Mouse (Mus musculus): ENCODE measurements around the gene Gm49318. TPM values are rescaled to one million over a fixed set of nuclear protein-coding genes. Genes with fewer than 3 reads are reported as not detected.

The Gm49318 gene
- total RNA-seq, 1 experiment from 2014 or later, result not detected

Small RNA genes within 50 kb of the gene (microRNA-seq; reads per million reads assigned to microRNA genes)
- 0 reads per million in 2 experiments for gene Mir7084

Other genes starting within 250 kb of the Gm49318 start
- 5.1 and 10.2 TPM in 2 replicates for gene Angptl8, start 235.7 kb downstream of the Gm49318 start, total RNA-seq (2021)
- 46.0 and 49.2 TPM in 2 replicates for gene Dock6, start 218.6 kb downstream of the Gm49318 start, total RNA-seq (2021)
- gene Rab3d, start 153.1 kb downstream of the Gm49318 start, total RNA-seq (2021), result 30.2 and 35.6 TPM in 2 replicates
- gene Ccdc159, start 143.8 kb downstream of the Gm49318 start, total RNA-seq (2021), result 6.5 and 8.5 TPM in 2 replicates
- gene Tmem205, start 143.7 kb downstream of the Gm49318 start, total RNA-seq (2021), result 203 and 258 TPM in 2 replicates
- gene Plppr2, start 134.2 kb downstream of the Gm49318 start, total RNA-seq (2021), result 25.5 and 31.0 TPM in 2 replicates
- gene Swsap1, start 115.5 kb downstream of the Gm49318 start, total RNA-seq (2021), result 13.1 and 13.7 TPM in 2 replicates
- 3.8 and 4.1 TPM in 2 replicates for gene Epor, start 107.8 kb downstream of the Gm49318 start, total RNA-seq (2021)
- gene Rgl3, start 81.8 kb downstream of the Gm49318 start, total RNA-seq (2021), result 18.1 and 19.0 TPM in 2 replicates
- gene Ccdc151, start 68.6 kb downstream of the Gm49318 start, total RNA-seq (2021), result 0.45 and 0.56 TPM in 2 replicates
- 133 and 135 TPM in 2 replicates for gene Prkcsh, start 68.5 kb downstream of the Gm49318 start, total RNA-seq (2021)
- gene Elavl3, start 19.2 kb downstream of the Gm49318 start, total RNA-seq (2021), result 2.4 and 3.0 TPM in 2 replicates
- 9.1 and 10.1 TPM in 2 replicates for gene Zfp653, start 117 bp upstream of the Gm49318 start, total RNA-seq (2021)
- 74.9 and 80.6 TPM in 2 replicates for gene Ecsit, start 14.2 kb upstream of the Gm49318 start, total RNA-seq (2021)
- 0.56 and 7.1 TPM in 2 replicates for gene Cnn1, start 28.0 kb upstream of the Gm49318 start, total RNA-seq (2021)
- gene Elof1, start 45.9 kb upstream of the Gm49318 start, total RNA-seq (2021), result 66.9 and 74.2 TPM in 2 replicates
- 30.3 and 39.2 TPM in 2 replicates for gene Acp5, start 64.5 kb upstream of the Gm49318 start, total RNA-seq (2021)
- 47.7 and 51.8 TPM in 2 replicates for gene Pigyl, start 85.6 kb upstream of the Gm49318 start, total RNA-seq (2021)
- 1.2 and 2.0 TPM in 2 replicates for gene Zfp872, start 116.8 kb upstream of the Gm49318 start, total RNA-seq (2021)
- gene Zfp809, start 154.5 kb upstream of the Gm49318 start, total RNA-seq (2021), result 33.5 and 39.9 TPM in 2 replicates
- gene Zfp599, start 188.6 kb upstream of the Gm49318 start, total RNA-seq (2021), result 0.96 and 1.4 TPM in 2 replicates
- 8.0 and 10.2 TPM in 2 replicates for gene Zfp810, start 236.4 kb upstream of the Gm49318 start, total RNA-seq (2021)